Mouse (Mus musculus): ENCODE measurements around the gene Ajap1. TPM values are rescaled to one million over a fixed set of nuclear protein-coding genes. Genes with fewer than 3 reads are reported as not detected.

Gene Ajap1
- polyA plus RNA-seq, 1 experiment: not detected

DNA sequence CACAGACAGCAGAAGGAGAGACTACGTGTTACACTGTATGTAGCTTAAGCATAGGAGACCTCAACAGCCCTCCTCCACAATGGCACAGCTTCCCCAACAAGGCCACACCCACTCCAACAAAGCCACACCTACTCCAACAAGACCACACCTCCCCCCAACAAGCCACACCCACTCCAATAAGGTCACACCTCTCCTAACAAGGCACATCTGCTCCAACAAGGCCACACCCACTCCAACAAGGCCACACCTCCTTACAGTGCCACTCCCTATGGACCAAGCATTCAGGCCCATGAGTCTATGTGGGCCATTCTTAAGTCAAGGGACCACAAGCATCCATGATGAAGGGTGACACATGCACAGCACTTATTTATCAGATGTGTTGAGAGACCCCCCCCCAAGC, 28.9 kb upstream of the Ajap1 start:
- no peak for TF ChIP-seq POLR2A (IDR thresholded peaks at IDR 0.05; ENCODE audit: control insufficient read depth, low read depth, low read length)
- TF ChIP-seq CTCF (IDR thresholded peaks at IDR 0.05; ENCODE audit: control insufficient read depth, insufficient read depth, insufficient replicate concordance, low read depth, low read length): no peak
- Histone ChIP-seq H3K4me1 (ENCODE audit: control insufficient read depth, insufficient read depth, low read length) (peaks cover 5% of the 10 kb centered on the region), H3K27me3 (ENCODE audit: control insufficient read depth, insufficient read depth, low read length) (no peaks in the 10 kb centered on the region), H3K4me3 (ENCODE audit: control insufficient read depth, low read depth, low read length) (no peak overlapping the region), H3K27ac (ENCODE audit: control insufficient read depth, insufficient read depth, low read depth, low read length) (no peak overlapping the region), H3K36me3 (ENCODE audit: control insufficient read depth, insufficient read depth, low read length) (no peaks in the 10 kb centered on the region)

DNA sequence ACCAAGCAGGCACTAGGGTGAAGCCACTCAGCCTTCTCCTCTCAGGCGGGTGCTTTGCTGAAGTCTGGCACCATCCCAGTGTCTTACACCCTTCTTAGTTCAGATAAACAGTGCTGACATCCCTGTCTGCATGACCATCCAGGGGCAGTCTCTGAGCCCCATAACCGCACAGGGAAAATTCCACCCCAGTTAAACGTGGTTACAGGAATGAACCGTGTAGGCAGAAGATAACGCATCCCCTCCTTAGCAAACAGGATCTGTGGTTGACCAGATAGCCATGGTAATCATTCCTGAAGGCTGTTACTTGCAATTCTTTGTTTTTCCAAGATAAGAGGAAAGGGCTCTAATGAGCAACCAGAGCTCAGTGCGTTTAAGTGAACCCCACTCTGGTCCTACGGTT, 19.3 kb upstream of the Ajap1 start:
- Histone ChIP-seq H3K27ac (ENCODE audit: control insufficient read depth, insufficient read depth, low read depth, low read length) (no peak overlapping the region), H3K27me3 (ENCODE audit: control insufficient read depth, insufficient read depth, low read length) (no peaks in the 10 kb centered on the region), H3K4me1 (ENCODE audit: control insufficient read depth, insufficient read depth, low read length) (no peaks in the 10 kb centered on the region), H3K4me3 (ENCODE audit: control insufficient read depth, low read depth, low read length) (no peak overlapping the region), H3K36me3 (ENCODE audit: control insufficient read depth, insufficient read depth, low read length) (no peaks in the 10 kb centered on the region)
- TF ChIP-seq CTCF (IDR thresholded peaks at IDR 0.05; ENCODE audit: control insufficient read depth, insufficient read depth, insufficient replicate concordance, low read depth, low read length): no peak
- TF ChIP-seq POLR2A (IDR thresholded peaks at IDR 0.05; ENCODE audit: control insufficient read depth, low read depth, low read length): no peak

DNA sequence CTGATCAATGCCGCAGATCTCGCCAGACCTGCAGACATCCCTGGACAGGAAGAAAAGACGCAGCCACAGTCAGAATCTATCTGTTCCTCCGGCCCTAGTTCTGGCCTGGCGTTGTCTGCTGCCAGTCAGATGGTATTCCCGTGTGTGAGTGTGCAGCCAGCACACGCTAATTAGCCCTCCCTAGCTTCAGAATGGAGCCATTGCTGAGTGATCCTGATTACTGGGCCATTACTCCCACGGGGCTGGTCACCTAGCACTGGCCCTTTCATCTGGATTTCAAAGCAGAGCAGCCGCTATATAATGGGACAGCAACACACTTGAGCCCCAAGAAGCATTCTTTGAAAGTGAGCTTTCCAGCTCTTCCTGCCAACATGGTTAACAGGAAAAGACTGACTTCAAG, 9.8 kb upstream of the Ajap1 start:
- Histone ChIP-seq H3K4me1 (ENCODE audit: control insufficient read depth, insufficient read depth, low read length) (no peaks in the 10 kb centered on the region), H3K36me3 (ENCODE audit: control insufficient read depth, insufficient read depth, low read length) (no peaks in the 10 kb centered on the region), H3K27me3 (ENCODE audit: control insufficient read depth, insufficient read depth, low read length) (no peaks in the 10 kb centered on the region), H3K4me3 (ENCODE audit: control insufficient read depth, low read depth, low read length) (no peak overlapping the region), H3K27ac (ENCODE audit: control insufficient read depth, insufficient read depth, low read depth, low read length) (no peak overlapping the region)
- TF ChIP-seq POLR2A (IDR thresholded peaks at IDR 0.05; ENCODE audit: control insufficient read depth, low read depth, low read length) (no peak), CTCF (IDR thresholded peaks at IDR 0.05; ENCODE audit: control insufficient read depth, insufficient read depth, insufficient replicate concordance, low read depth, low read length) (no peak)

DNA sequence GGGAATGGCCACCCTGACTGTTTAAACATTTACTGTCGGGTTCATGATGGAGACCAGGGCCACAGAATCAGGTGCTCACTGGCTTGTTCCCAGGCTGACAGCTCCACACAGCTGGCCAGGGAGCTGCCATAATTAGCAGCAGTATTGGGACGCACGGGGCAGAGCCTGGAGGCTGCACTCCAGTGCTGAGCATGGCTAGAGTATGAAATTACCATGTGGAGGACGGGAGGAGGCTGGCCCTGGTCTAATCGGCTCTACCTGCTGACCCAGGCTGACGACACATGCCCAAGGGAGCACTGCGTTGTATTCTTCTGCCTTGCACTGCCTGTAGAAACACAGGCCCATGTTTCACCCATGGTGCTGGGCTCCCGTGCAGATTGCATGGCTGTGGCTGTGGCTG, 6.5 kb upstream of the Ajap1 start:
- no peak for TF ChIP-seq POLR2A (IDR thresholded peaks at IDR 0.05; ENCODE audit: control insufficient read depth, low read depth, low read length)
- TF ChIP-seq CTCF (IDR thresholded peaks at IDR 0.05; ENCODE audit: control insufficient read depth, insufficient read depth, insufficient replicate concordance, low read depth, low read length): no peak
- no peak overlapping the region for H3K4me3 ChIP-seq (ENCODE audit: control insufficient read depth, low read depth, low read length)
- H3K36me3 ChIP-seq (ENCODE audit: control insufficient read depth, insufficient read depth, low read length): no peaks in the 10 kb centered on the region
- no peaks in the 10 kb centered on the region for H3K4me1 ChIP-seq (ENCODE audit: control insufficient read depth, insufficient read depth, low read length)
- H3K27me3 ChIP-seq (ENCODE audit: control insufficient read depth, insufficient read depth, low read length): no peaks in the 10 kb centered on the region
- H3K27ac ChIP-seq (ENCODE audit: control insufficient read depth, insufficient read depth, low read depth, low read length): no peak overlapping the region

DNA sequence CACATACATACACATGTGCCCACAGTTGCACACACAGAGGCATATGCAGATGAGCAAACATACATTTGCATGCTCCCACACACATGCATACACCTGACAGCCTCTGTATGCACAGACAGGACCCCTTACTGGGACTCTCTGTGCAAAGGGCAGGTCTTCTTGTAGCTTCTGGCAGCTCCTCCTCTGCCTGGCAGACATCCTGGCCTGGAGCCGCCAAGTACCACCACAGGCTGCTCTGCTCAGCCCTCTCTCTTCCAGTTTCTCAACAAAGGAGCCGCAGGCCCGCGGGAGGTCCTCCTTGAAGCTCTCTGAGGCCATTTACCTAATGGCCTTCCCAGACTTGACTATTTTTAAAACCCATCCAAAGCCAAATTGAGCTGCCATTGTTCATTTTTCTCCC, 3.3 kb upstream of the Ajap1 start:
- H3K4me3 ChIP-seq (ENCODE audit: control insufficient read depth, low read depth, low read length): no peak overlapping the region
- no peaks in the 10 kb centered on the region for H3K36me3 ChIP-seq (ENCODE audit: control insufficient read depth, insufficient read depth, low read length)
- peaks cover 18% of the 10 kb centered on the region for H3K4me1 ChIP-seq (ENCODE audit: control insufficient read depth, insufficient read depth, low read length)
- H3K27me3 ChIP-seq (ENCODE audit: control insufficient read depth, insufficient read depth, low read length): no peaks in the 10 kb centered on the region; the same call in none of the 2 replicates
- no peak for TF ChIP-seq CTCF (IDR thresholded peaks at IDR 0.05; ENCODE audit: control insufficient read depth, insufficient read depth, insufficient replicate concordance, low read depth, low read length)
- no peak for TF ChIP-seq POLR2A (IDR thresholded peaks at IDR 0.05; ENCODE audit: control insufficient read depth, low read depth, low read length)
- H3K27ac ChIP-seq (ENCODE audit: control insufficient read depth, insufficient read depth, low read depth, low read length): no peak overlapping the region

DNA sequence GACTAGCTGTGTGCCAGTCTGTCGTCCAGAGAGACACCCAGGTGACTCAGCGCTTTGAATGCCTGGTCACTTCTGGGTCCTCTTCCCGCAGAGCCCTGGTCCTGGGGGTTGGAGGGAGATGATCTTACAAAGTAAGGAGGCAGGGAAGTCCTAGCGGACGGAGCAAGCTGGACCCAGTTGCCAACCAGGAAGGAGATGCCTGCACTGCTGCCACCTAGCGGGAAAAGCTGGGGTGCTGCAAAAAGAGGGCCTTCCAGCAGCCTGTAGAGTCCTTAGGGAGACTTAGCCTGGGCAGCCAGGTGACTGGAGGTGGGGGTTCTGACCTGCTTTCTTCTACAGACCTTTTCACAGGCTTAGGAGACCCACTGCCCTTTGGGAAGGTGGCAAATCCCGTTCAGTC, 1.8 kb upstream of the Ajap1 start:
- H3K27me3 ChIP-seq (ENCODE audit: control insufficient read depth, insufficient read depth, low read length): no peaks in the 10 kb centered on the region; the same call in none of the 2 replicates
- no peak overlapping the region for H3K27ac ChIP-seq (ENCODE audit: control insufficient read depth, insufficient read depth, low read depth, low read length)
- no peaks in the 10 kb centered on the region for H3K36me3 ChIP-seq (ENCODE audit: control insufficient read depth, insufficient read depth, low read length)
- TF ChIP-seq POLR2A (IDR thresholded peaks at IDR 0.05; ENCODE audit: control insufficient read depth, low read depth, low read length): no peak
- TF ChIP-seq CTCF (IDR thresholded peaks at IDR 0.05; ENCODE audit: control insufficient read depth, insufficient read depth, insufficient replicate concordance, low read depth, low read length): peak; percentile 60; the same call in 1 of the 2 replicates
- no peak overlapping the region for H3K4me3 ChIP-seq (ENCODE audit: control insufficient read depth, low read depth, low read length)
- H3K4me1 ChIP-seq (ENCODE audit: control insufficient read depth, insufficient read depth, low read length): peaks cover 18% of the 10 kb centered on the region

DNA sequence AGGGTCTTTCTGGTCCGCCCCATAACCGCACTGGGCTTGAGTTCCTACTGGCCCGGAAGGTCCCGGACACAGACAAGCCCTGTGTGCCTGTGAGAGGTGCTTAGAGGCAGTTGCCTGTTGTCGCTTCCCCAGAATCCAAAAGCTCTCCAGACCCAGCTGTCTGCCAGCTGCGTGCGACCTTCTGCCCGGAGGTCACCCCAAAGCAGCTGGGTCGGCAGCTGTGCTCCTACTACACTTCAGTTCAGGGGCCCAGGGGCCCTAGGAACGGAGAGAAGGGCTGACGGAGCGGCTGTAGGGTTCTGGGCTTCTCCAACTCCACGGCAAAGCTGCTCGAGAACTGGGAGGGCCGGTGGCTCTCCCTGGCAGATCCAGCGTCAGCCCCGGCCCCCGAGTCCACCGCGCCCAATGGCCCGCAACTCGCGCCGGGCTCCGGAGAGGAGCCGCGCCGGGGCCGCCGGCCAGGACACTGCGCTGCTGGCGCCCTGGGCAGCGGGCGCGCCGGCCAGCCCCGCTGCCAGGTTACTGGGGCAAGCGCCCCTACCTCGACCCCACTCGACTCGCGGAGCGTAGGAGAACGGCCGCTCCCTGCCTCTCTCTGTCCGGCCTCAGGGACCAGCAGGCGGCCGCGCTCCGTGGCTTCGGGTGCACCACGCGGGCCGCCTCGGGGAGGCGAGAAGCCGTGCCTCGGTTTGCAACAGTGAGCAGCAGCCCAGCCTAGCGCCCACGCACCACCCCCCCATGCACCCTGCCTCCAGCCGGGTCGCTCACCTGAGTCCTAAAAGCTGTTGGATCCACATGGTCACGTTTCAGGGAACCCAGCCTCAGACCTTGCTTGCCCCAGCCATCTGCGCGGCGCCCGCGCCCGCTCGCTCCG, 1.0 kb downstream of the Ajap1 start:
- H3K4me3 ChIP-seq (ENCODE audit: control insufficient read depth, low read depth, low read length): peak overlapping the region; percentile 29; the same call in 1 of the 2 replicates
- H3K27ac ChIP-seq (ENCODE audit: control insufficient read depth, insufficient read depth, low read depth, low read length): no peak overlapping the region
- H3K27me3 ChIP-seq (ENCODE audit: control insufficient read depth, insufficient read depth, low read length): no peaks in the 10 kb centered on the region; the same call in none of the 2 replicates
- no peaks in the 10 kb centered on the region for H3K36me3 ChIP-seq (ENCODE audit: control insufficient read depth, insufficient read depth, low read length)
- no peak for TF ChIP-seq CTCF (IDR thresholded peaks at IDR 0.05; ENCODE audit: control insufficient read depth, insufficient read depth, insufficient replicate concordance, low read depth, low read length)
- H3K4me1 ChIP-seq (ENCODE audit: control insufficient read depth, insufficient read depth, low read length): peaks cover 18% of the 10 kb centered on the region

Data from testis, adult 2 months (tissue).